Mouse (Mus musculus) C2C12 (cell line): ENCODE results near the gene Irs3. TPM values are rescaled to one million over a fixed set of nuclear protein-coding genes. Genes with fewer than 3 reads are reported as not detected.

Experiments used
- H3K27me3 ChIP-seq: one replicate; pipeline ENCODE4 v1.6.1; 2011; ENCODE audit not compliant: control insufficient read depth, insufficient read depth, insufficient read length
- H3K36me3 ChIP-seq: one replicate; pipeline ENCODE4 v1.6.1; 2011; ENCODE audit not compliant: control insufficient read depth, insufficient read depth
- H3K4me3 ChIP-seq: one replicate; pipeline ENCODE4 v1.5.1; 2011; ENCODE audit warnings: mild to moderate bottlenecking, control low read depth; ENCODE audit not compliant: poor library complexity, insufficient read depth, severe bottlenecking
- H3K79me2 ChIP-seq: one replicate; pipeline ENCODE4 v1.6.1; 2011; ENCODE audit not compliant: control insufficient read depth, insufficient read depth
- H3K79me3 ChIP-seq: one replicate; pipeline ENCODE4 v1.6.1; 2011; ENCODE audit warnings: low read depth, control low read depth
- H3ac ChIP-seq: one replicate; pipeline ENCODE3; 2011; ENCODE audit warnings: low read depth; ENCODE audit not compliant: control insufficient read depth, insufficient read length
- CEBPB ChIP-seq: IDR thresholded peaks from one replicate; pipeline ENCODE4 v1.6.1; 2011; ENCODE audit warnings: low read depth, mild to moderate bottlenecking, control low read depth, moderate library complexity
- CTCF ChIP-seq: IDR thresholded peaks from one replicate; pipeline ENCODE4 v1.5.1; 2011; ENCODE audit not compliant: control insufficient read depth, insufficient read depth, insufficient read length
- FOSL1 ChIP-seq: IDR thresholded peaks from one replicate; pipeline ENCODE4 v1.8.0; 2011; ENCODE audit warnings: mild to moderate bottlenecking, low read length; ENCODE audit not compliant: poor library complexity, insufficient read depth, severe bottlenecking
- MAX ChIP-seq: IDR thresholded peaks from one replicate; pipeline ENCODE4 v1.6.1; 2011; ENCODE audit warnings: mild to moderate bottlenecking, control low read depth
- MYOD1 ChIP-seq: IDR thresholded peaks from one replicate; pipeline ENCODE4 v1.6.1; 2011; ENCODE audit warnings: low read depth; ENCODE audit not compliant: control insufficient read depth, insufficient read length
- MYOG ChIP-seq: IDR thresholded peaks from one replicate; pipeline ENCODE4 v1.6.1; 2011; ENCODE audit not compliant: control insufficient read depth, insufficient read length; ENCODE audit errors: extremely low read depth
- USF1 ChIP-seq: IDR thresholded peaks from one replicate; pipeline ENCODE4 v1.6.1; 2011; ENCODE audit warnings: low read depth, mild to moderate bottlenecking, control low read depth, moderate library complexity
- polyA plus RNA-seq: library from polyadenylated mRNA; unstranded; fragments of >200 nt; fragmentation: generic; extraction: Trizol; gene quantifications from one replicate; pipeline ENCODE4 v1.2.1, GENCODE M21; 2012; ENCODE audit warnings: missing spikeins

Gene Irs3
- polyA plus RNA-seq, 1 experiment = 0.05 TPM

- TF ChIP-seq FOSL1 (no peak), MAX (peak; percentile 93), USF1 (peak; percentile 12), CTCF (no peak)
- peak overlapping the region; percentile 75 for H3ac ChIP-seq
Observed at GRCm38 (mm10) chr5:137610548-137611244, 34.8 kb downstream of the Irs3 start.

GRCm38 (mm10) chr5:137610056-137610455 lies 35.5 kb downstream of the Irs3 start:
- Histone ChIP-seq H3K79me2 (peaks cover 73% of the 10 kb centered on the region), H3K4me3 (peak overlapping the region; percentile 71), H3K79me3 (peaks cover 37% of the 10 kb centered on the region), H3K27me3 (no peaks in the 10 kb centered on the region), H3K36me3 (peaks cover 47% of the 10 kb centered on the region), H3ac (peak overlapping the region; percentile 75)
- no peak for TF ChIP-seq USF1
- TF ChIP-seq CEBPB = no peak
- TF ChIP-seq CTCF = no peak
- no peak for TF ChIP-seq FOSL1
- TF ChIP-seq MYOG = no peak
- no peak for TF ChIP-seq MYOD1
- TF ChIP-seq MAX = no peak

More at GRCm38 (mm10) chr5:137610548-137611244, 34.8 kb downstream of the Irs3 start:
- H3K79me2 ChIP-seq = peaks cover 73% of the 10 kb centered on the region
- no peaks in the 10 kb centered on the region for H3K27me3 ChIP-seq
- peaks cover 41% of the 10 kb centered on the region for H3K36me3 ChIP-seq
- peak overlapping the region; percentile 71 for H3K4me3 ChIP-seq
- peaks cover 37% of the 10 kb centered on the region for H3K79me3 ChIP-seq

- Histone ChIP-seq H3ac (no peak overlapping the region), H3K4me3 (peak overlapping the region; percentile 19), H3K79me2 (peaks cover 73% of the 10 kb centered on the region), H3K79me3 (peaks cover 37% of the 10 kb centered on the region), H3K36me3 (peaks cover 53% of the 10 kb centered on the region), H3K27me3 (no peaks in the 10 kb centered on the region)
- TF ChIP-seq MYOG (no peak), CEBPB (no peak), MAX (no peak), FOSL1 (no peak), USF1 (no peak), MYOD1 (no peak), CTCF (no peak)
Observed at GRCm38 (mm10) chr5:137609292-137609691, 36.2 kb downstream of the Irs3 start.

GRCm38 (mm10) chr5:137608654-137609190 lies 36.8 kb downstream of the Irs3 start:
- H3K4me3 ChIP-seq = peak overlapping the region; percentile 11
- peaks cover 37% of the 10 kb centered on the region for H3K79me3 ChIP-seq
- peaks cover 59% of the 10 kb centered on the region for H3K36me3 ChIP-seq
- no peak for TF ChIP-seq USF1
- no peak for TF ChIP-seq MAX
- TF ChIP-seq FOSL1 = no peak
- TF ChIP-seq MYOD1 = no peak
- no peak for TF ChIP-seq CEBPB
- no peak for TF ChIP-seq CTCF
- no peak for TF ChIP-seq MYOG
- peaks cover 73% of the 10 kb centered on the region for H3K79me2 ChIP-seq
- no peaks in the 10 kb centered on the region for H3K27me3 ChIP-seq
- H3ac ChIP-seq = no peak overlapping the region

GRCm38 (mm10) chr5:137607860-137608653 lies 37.5 kb downstream of the Irs3 start:
- H3K27me3 ChIP-seq = no peaks in the 10 kb centered on the region
- H3K79me3 ChIP-seq = peaks cover 37% of the 10 kb centered on the region
- no peak overlapping the region for H3K4me3 ChIP-seq
- TF ChIP-seq MYOG (no peak), USF1 (no peak), CTCF (no peak), CEBPB (no peak), MYOD1 (no peak), FOSL1 (no peak), MAX (no peak)
- H3K79me2 ChIP-seq = peaks cover 70% of the 10 kb centered on the region
- no peak overlapping the region for H3ac ChIP-seq
- H3K36me3 ChIP-seq = peaks cover 64% of the 10 kb centered on the region

GRCm38 (mm10) chr5:137601365-137601729 lies 44.2 kb downstream of the Irs3 start:
- H3K4me3 ChIP-seq = peak overlapping the region; percentile 33
- TF ChIP-seq MAX (no peak), MYOD1 (no peak), USF1 (no peak)
- H3K27me3 ChIP-seq = no peaks in the 10 kb centered on the region
- peak overlapping the region; percentile 3 for H3ac ChIP-seq
- H3K79me2 ChIP-seq = peaks cover 19% of the 10 kb centered on the region
- peaks cover 29% of the 10 kb centered on the region for H3K36me3 ChIP-seq
- peaks cover 4% of the 10 kb centered on the region for H3K79me3 ChIP-seq
